Mouse (Mus musculus): ENCODE data around the gene Dennd4a.

GRCm38 (mm10) chr9:64926201-64926991 is 115.3 kb downstream of the Dennd4a start:
- TF ChIP-seq CTCF (IDR thresholded peaks at IDR 0.05; ENCODE audit: low read depth) (no peak), EP300 (optimal IDR thresholded peaks at IDR 0.05) (no peak)

Measured in stomach, postnatal 0 days (tissue).